Mouse (Mus musculus): Measurements from ENCODE around the gene Flywch2. TPM values are rescaled to one million over a fixed set of nuclear protein-coding genes. Genes with fewer than 3 reads are reported as not detected.
A peak's percentile ranks its signal among the peaks of the same experiment; 100 is the strongest.

Gene Flywch2
- polyA plus RNA-seq, 1 experiment from 2014 or later, result 90.2 TPM

DNA sequence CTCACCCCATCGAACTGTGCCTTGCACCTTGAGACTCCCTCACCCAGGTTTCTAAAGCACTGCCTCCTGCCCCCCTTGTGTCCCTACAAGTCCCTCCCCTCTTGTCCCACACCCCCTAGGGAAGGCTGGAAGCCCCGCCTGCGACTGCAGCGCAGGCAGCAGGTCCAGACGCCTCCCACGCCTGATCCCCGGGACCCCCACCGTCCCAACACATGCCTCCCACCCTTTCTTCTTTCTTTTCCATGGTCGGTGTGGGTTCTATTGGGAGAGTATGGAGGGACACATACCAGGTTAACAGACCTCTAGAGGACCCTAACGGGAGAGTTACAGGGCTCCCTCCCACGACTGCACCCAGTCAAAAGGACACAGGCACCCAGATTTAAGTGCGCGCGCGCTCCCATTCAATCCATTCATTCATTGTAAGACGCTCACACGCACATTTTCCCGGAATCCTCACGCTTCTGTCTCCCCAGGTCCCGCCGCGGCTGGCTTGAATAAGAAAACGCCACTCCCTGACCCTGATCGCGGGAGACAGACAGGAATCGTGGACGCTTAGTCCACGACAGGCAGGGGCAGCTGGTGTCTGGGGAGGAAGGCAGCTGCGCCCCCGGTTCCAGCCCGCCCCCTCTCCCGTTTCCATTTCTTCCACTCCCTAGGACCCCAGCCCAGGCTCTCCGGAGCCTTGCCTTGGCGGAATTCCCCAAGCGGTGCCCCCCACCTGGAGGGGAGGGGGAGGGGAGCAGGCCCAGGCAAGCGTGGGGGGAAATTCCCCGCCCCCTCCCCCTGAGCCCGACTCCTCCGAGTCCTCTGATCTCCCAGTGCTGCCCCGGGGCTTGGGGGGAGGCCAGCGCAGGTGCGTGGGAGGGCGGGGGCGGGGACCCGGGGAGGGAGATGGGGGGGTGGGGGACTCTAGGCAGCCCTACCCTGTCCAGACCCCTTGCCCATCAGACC lies 40.3 kb downstream of the Flywch2 start, which contains the start of gene Kremen2:
TSS of gene Kremen2 (minus strand) at position 533 of the 951 bp plus-strand sequence.
- Histone ChIP-seq H3K27ac (no peak within 1 kb of the TSS), H3K4me3 (peak within 1 kb of the TSS; percentile 45), H3K9ac (peak within 1 kb of the TSS; percentile 53), H3K36me3 (replicated peaks) (no peaks in the 10 kb centered on the region), H3K4me1 (peaks cover 31% of the 10 kb centered on the region), H3K27me3 (replicated peaks) (peaks cover 63% of the 10 kb centered on the region), H3K4me2 (peak within 1 kb of the TSS; percentile 86), H3K9me3 (no peaks in the 10 kb centered on the region)
- ATAC-seq (replicated peaks), result peak; percentile 43; the same call in 1 of the 2 replicates
- WGBS, result 1% methylated on average over 44 of the region's 45 CpGs

DNA sequence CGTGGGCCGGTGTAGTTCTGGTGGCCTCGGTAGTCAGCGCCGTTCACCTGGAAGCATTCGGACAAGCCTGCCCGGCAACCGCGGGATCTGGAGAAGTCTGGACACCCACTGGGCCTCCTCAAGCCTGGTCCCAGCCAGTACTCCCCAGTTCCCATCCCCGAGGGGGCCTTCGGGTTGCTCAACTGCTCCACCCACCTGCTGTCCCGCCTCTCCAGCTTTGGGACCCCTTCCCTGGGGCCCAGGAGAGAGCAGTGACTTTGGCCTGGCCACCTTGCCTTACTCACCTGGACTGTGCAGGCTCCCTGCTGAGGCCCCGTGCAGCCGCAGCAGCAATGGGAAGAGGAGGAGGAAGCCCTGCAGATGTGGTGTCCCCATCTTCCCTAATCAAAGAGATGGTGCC lies 41.2 kb downstream of the Flywch2 start:
- 3% methylated on average over 14 of the region's 14 CpGs for WGBS
- Histone ChIP-seq H3K27me3 (replicated peaks) (peaks cover 64% of the 10 kb centered on the region), H3K9ac (no peak overlapping the region)

DNA sequence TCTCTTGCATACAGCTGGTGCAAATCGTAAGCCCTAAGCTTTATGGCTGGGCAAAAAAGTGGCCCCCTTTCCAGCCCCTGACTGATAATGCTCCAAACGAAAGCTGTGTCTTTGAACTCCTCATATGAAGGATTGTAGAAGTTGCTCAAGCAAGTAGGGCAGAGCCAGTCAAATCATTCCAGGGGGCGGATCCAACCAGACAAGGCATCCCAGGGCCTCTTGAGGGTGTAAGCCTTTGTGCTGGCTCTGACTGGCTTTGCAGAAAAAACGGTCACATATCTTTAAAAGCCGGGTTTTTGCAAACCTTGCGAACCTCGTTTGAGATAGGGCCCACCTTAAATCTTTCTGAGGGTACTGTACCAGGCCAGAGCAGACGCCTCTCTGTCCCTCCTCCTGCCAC lies 41.8 kb downstream of the Flywch2 start:
- no peaks in the 10 kb centered on the region for H3K9me3 ChIP-seq
- H3K9ac ChIP-seq, result no peak overlapping the region
- H3K4me3 ChIP-seq, result no peak overlapping the region
- peaks cover 37% of the 10 kb centered on the region for H3K4me1 ChIP-seq
- peaks cover 64% of the 10 kb centered on the region for H3K27me3 ChIP-seq (replicated peaks)
- no peak overlapping the region for H3K27ac ChIP-seq
- no peak for ATAC-seq (replicated peaks)
- WGBS, result 21% methylated on average over 8 of the region's 8 CpGs
- no peak overlapping the region for H3K4me2 ChIP-seq
- H3K36me3 ChIP-seq (replicated peaks), result no peaks in the 10 kb centered on the region

More for the DNA sequence above, 41.2 kb downstream of the Flywch2 start:
- peak overlapping the region; percentile 45 for H3K4me3 ChIP-seq
- peaks cover 33% of the 10 kb centered on the region for H3K4me1 ChIP-seq
- ATAC-seq (replicated peaks), result no peak
- no peak overlapping the region for H3K27ac ChIP-seq
- peak overlapping the region; percentile 86 for H3K4me2 ChIP-seq
- no peaks in the 10 kb centered on the region for H3K36me3 ChIP-seq (replicated peaks)
- no peaks in the 10 kb centered on the region for H3K9me3 ChIP-seq

DNA sequence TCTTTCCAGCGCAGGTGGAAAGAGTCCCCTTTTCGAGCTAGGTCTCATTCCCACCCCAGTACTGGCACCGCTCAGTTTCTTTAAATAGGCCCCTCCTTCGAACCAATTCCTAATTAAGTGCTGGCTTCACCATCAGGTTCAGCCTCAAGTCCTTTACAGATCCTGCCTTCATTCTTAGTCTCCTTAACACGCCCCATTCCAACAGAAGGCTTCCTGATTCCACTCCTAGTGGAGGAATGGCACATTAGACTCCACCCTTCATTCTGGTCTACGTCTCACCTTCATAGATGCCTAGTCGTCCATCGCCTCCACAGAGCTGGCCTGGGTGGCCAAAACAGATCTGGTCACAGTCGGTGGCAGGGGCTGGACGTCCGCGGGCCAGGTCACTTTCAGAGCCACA lies 42.9 kb downstream of the Flywch2 start:
- Histone ChIP-seq H3K9me3 (no peaks in the 10 kb centered on the region), H3K27ac (no peak overlapping the region), H3K9ac (no peak overlapping the region), H3K4me1 (peaks cover 48% of the 10 kb centered on the region), H3K36me3 (replicated peaks) (no peaks in the 10 kb centered on the region), H3K4me2 (no peak overlapping the region), H3K27me3 (replicated peaks) (peaks cover 64% of the 10 kb centered on the region), H3K4me3 (peak overlapping the region; percentile 22; the same call in 1 of the 2 replicates)
- no peak for ATAC-seq (replicated peaks)
- WGBS, result 63% methylated on average over 12 of the region's 12 CpGs

DNA sequence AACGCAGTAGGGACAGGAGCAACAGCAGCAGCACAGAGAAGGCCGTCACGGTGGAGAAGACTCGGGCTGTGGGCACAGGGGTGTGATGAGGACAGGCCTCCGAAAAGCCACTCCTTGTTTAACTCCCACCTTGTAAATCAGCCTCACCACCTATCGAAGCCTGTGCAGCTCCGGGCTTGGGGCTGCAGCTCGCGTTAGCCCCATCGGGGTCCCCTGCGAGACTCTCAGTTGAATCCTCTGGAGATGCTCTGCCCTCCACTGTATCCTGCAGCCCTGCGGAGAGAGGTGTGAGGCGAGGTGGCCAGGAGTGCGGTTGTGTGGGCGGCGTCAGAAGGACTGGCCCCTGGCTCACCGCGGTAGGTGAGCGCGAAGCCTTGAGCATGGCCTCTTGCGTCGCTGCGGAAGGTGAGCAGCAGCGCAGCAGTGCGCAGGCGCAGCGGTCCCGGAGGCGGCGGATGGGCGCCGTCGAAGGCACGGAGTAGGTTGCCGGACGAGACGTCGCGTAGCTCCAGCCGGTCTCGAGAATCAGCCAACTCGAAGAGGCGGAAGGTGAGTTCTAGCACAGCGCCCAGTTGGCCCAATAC lies 43.6 kb downstream of the Flywch2 start:
- no peak for ATAC-seq (replicated peaks)

DNA sequence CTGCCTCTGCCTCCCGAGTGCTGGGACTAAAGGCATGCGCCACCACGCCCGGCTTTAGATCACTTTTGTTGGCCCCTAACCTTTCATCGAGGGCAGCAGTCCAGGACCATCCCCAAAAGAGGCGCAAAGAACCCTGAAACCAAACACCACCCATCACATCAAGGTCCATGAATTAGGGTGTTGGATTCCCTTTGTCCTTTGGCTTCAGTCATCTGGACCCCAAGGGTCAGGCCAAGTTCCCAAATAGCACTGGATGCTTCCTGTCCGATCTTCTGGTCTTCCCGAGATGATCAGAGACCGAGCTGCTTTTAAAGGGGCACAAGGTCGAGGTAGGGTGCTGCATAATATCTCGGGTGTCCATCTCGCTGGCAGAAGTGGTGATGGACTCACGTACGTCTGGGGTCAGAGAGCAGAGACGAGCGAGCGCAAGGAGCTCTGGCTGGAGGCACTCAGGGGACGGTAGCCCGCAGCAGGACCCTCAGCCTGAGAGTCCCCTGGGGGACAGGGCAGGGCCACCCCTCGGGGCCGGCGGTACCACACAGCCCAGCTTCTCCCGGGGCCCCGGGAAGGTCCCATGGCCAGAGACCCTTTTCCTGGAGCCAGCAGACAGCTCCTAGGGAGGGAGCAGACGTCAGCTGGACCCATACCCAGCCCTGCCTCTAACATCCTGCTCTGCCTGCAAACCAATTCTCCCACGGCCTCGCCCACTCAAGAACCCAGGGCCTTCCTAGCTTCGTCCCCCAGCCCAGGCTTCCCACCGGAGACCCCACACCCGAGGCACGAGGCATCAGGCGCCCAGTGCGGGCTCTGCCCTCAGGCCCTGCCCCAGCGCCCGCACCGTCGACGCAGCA lies 44.3 kb downstream of the Flywch2 start:
- H3K4me3 ChIP-seq, result peak overlapping the region; percentile 22; the same call in 1 of the 2 replicates
- H3K9me3 ChIP-seq, result no peaks in the 10 kb centered on the region
- H3K4me1 ChIP-seq, result peaks cover 55% of the 10 kb centered on the region
- WGBS, result 50% methylated on average over 38 of the region's 38 CpGs
- H3K27me3 ChIP-seq (replicated peaks), result peaks cover 53% of the 10 kb centered on the region
- no peak overlapping the region for H3K27ac ChIP-seq
- H3K36me3 ChIP-seq (replicated peaks), result 0 out of 2 replicates have a peak, but pooled peaks cover under 1% of the 10 kb centered on the region
- ATAC-seq (replicated peaks), result no peak
- H3K4me2 ChIP-seq, result peak overlapping the region; percentile 40
- no peak overlapping the region for H3K9ac ChIP-seq

More for the DNA sequence above, 43.6 kb downstream of the Flywch2 start:
- WGBS, result 8% methylated on average over 44 of the region's 44 CpGs
- peaks cover 59% of the 10 kb centered on the region for H3K27me3 ChIP-seq (replicated peaks)
- H3K36me3 ChIP-seq (replicated peaks), result no peaks in the 10 kb centered on the region
- H3K4me1 ChIP-seq, result peaks cover 54% of the 10 kb centered on the region
- H3K9me3 ChIP-seq, result no peaks in the 10 kb centered on the region
- H3K9ac ChIP-seq, result no peak overlapping the region
- peak overlapping the region; percentile 22 for H3K4me3 ChIP-seq
- no peak overlapping the region for H3K27ac ChIP-seq
- peak overlapping the region; percentile 40 for H3K4me2 ChIP-seq

DNA sequence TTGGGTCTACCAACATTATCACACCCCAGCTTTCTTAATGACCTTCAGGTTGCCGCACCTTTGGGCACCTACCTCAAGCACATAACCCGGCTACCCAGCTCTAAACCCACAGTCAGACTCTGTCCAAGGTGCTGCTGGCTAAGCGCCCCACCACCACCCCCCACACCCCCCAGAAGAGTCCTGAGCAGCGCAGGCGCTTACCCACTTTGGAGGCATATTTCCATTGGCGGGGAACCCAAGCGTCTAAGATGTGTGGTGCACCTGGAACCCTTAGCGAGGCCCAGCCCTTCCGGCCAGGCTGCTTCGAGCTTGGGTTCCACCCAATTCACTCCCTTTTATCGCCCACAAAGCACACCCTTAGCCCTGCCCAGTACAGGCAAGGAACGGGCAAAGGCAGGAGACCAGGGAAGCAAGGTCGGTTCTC lies 45.3 kb downstream of the Flywch2 start, which contains the start of gene Paqr4:
TSS of gene Paqr4 (minus strand) at position 270 of the 424 bp plus-strand sequence.
- peaks cover 47% of the 10 kb centered on the region for H3K4me1 ChIP-seq
- H3K27ac ChIP-seq, result peak within 1 kb of the TSS; percentile 84
- ATAC-seq (replicated peaks), result peak; percentile 5; the same call in 1 of the 2 replicates

DNA sequence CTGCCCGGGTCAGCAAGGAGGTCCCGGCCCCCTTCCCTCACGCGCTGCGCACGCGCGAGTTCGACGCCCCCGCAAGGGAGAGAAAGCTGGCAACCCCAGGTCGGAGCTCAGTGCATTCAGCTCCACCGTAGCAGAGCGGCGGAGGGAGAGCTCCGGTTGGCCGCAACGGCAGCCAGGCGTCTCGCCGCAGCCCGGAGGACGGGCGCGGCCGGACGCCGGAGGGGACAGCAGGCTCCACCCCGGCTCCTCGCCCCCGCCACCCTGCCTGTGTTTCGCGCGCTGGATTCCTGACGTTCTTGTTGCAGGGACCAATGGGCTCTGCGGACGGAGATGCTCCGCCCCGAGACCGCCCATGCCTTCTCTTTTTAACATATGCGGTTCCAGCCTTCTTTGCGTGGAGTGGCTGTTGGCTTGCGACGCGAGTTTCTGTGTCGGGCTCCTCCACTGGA lies 45.7 kb downstream of the Flywch2 start:
- Histone ChIP-seq H3K27me3 (replicated peaks) (peaks cover 44% of the 10 kb centered on the region), H3K9me3 (no peaks in the 10 kb centered on the region), H3K9ac (peak overlapping the region; percentile 77), H3K27ac (peak overlapping the region; percentile 84), H3K4me2 (peak overlapping the region; percentile 83), H3K36me3 (replicated peaks) (peaks cover 4% of the 10 kb centered on the region; the same call in 1 of the 2 replicates), H3K4me1 (peaks cover 43% of the 10 kb centered on the region), H3K4me3 (peak overlapping the region; percentile 84)
- peak; percentile 86 for ATAC-seq (replicated peaks)
- WGBS, result under 1% methylated on average over 46 of the region's 46 CpGs

More for the DNA sequence above, 45.3 kb downstream of the Flywch2 start, which contains the start of gene Paqr4:
- Histone ChIP-seq H3K9ac (peak within 1 kb of the TSS; percentile 77), H3K27me3 (replicated peaks) (peaks cover 47% of the 10 kb centered on the region), H3K9me3 (no peaks in the 10 kb centered on the region), H3K4me2 (peak within 1 kb of the TSS; percentile 83), H3K36me3 (replicated peaks) (peaks cover 4% of the 10 kb centered on the region; the same call in 1 of the 2 replicates), H3K4me3 (peak within 1 kb of the TSS; percentile 84)
- WGBS, result 11% methylated on average over 13 of the region's 13 CpGs

DNA sequence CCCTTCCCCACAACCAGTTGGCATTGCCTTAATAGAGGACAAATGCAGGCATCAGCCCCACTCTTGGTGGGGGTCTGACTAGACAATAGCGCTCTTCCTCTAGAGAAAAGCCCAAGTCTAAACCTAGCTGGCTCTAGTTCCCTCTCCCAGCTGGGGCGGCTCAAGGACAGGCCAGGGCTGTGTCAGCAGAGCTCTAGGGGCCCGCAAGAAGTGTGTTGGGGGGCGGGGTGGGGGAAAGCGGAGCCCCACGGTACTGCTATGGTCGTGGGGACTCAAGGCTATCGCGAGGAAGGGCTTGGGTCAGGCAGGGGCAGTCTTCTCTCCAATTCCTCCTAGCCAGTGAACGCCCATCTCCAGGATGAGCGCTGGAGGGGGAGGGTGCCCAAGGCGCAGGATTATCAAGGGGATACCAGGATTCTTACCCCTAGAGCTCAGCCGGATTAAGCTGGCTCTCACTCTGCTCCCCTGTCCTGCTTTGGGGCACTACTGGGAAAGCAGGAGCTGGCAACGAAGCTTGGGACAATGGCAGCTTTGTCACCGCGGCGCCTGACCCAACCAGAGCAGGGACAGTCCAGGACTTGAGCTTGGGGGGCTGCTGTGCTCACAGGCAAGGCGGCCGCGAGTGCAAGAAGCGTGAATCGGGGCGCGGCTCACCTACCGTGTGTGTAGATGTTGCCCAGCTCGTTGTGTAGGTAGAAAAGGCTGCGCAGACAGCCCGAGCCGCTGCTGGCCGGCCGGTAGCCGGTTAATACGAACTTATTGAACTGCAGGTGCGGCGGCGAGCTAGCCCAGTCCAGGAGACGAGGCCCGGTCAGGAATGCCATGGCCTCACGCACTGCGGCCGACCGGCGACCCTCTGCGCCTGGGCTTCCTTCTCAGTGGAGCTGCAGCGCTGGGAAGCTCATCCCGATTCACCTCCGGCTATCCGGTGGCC lies 46.4 kb downstream of the Flywch2 start:
- Histone ChIP-seq H3K4me3 (peak overlapping the region; percentile 84), H3K9me3 (no peaks in the 10 kb centered on the region), H3K4me2 (peak overlapping the region; percentile 83), H3K27ac (peak overlapping the region; percentile 84), H3K9ac (peak overlapping the region; percentile 77), H3K4me1 (peaks cover 36% of the 10 kb centered on the region), H3K36me3 (replicated peaks) (peaks cover 4% of the 10 kb centered on the region; the same call in 1 of the 2 replicates), H3K27me3 (replicated peaks) (peaks cover 37% of the 10 kb centered on the region)
- WGBS, result under 1% methylated on average over 48 of the region's 48 CpGs
- ATAC-seq (replicated peaks), result peak; percentile 37

DNA sequence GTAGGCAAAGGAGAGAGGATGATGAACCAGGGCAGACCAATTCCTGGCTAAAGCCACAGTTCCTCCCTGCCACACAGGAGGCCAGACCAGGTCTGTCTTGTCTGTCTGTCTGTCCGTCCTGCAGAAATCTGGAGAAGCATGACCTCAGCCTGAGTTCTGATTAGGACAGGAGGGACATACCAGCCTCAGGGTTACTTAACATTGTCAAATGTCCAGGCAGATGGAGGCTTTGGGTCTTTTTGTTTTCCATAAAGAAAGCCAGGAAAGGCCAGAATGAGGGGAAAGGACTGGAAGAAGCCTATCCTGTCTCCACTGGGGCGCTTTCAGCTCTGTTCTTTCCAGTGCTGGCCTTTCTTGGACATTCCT lies 47.1 kb downstream of the Flywch2 start:
- Histone ChIP-seq H3K27me3 (replicated peaks) (peaks cover 33% of the 10 kb centered on the region), H3K36me3 (replicated peaks) (peaks cover 4% of the 10 kb centered on the region; the same call in 1 of the 2 replicates), H3K4me2 (peak overlapping the region; percentile 83), H3K9ac (peak overlapping the region; percentile 77), H3K9me3 (no peaks in the 10 kb centered on the region), H3K4me1 (peaks cover 36% of the 10 kb centered on the region), H3K27ac (peak overlapping the region; percentile 84), H3K4me3 (peak overlapping the region; percentile 84)
- ATAC-seq (replicated peaks), result no peak
- WGBS, result 36% methylated on average over 2 of the region's 2 CpGs
